8 mouse cellular contexts compared by ENCODE assay signal in the genomic region with DNA sequence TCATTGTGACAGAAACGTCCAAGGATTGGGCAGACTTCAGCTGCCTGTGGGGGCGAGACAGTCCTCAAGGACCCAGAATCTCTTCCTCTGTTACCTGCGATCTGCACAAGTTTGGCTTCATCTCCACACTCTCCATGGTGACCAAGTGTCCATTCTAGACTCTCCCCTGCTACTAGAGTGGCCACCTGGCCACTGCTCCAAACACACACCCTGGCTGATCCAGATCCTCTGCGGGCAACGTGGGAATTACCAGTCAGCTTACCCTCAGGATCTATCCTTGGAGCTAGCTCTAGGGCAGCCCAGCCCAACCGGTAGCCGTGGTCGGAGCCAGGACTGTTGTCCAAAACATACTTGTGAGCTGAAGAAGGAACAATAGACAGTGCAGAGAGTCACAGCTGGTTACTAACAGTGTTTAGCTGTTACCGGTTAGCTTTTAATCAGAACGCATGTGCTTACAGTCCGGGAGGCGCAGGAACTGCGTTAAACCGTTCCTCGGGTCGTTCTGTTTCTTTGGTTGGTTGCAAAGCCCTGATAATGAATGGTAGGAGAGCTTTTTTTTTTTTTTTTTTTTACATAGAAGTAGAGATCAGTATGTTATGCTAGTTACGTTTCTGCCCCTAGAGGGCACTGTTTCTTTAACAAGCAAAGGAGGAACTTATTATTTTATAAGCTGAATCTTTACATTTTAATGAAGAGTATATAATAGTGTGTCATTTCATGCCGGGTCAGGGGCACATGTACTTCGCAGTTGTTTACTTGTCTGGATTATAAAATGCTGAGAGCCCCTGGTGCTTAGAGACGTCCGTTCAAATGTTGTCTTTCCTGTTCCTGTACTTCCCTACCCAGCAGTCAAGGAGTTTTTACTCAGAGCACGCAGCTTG. TPM values are rescaled to one million over a fixed set of nuclear protein-coding genes. Genes with fewer than 3 reads are reported as not detected.
DNase-seq lines count a peak whose midpoint lies in the region; ATAC-seq and TF ChIP-seq lines count a peak whose summit lies in the region.

No protein-coding gene starts in this region.

- H3K4me1 ChIP-seq in kidney, postnatal 0 days (replicated peaks; ENCODE audit: insufficient read depth, low read length) = no peaks in the 10 kb centered on the region
- H3K4me1 ChIP-seq in lung, embryonic 16.5 days (replicated peaks; ENCODE audit: control insufficient read depth, insufficient read depth, low read length) = peaks cover 3% of the 10 kb centered on the region; the same call in 1 of the 2 replicates

- peak; percentile 62 for TF ChIP-seq CTCF in kidney, postnatal 0 days (IDR thresholded peaks at IDR 0.05; ENCODE audit: low read depth)

- DNase-seq in adrenal gland, postnatal 14 days = peak; percentile 35
- no peak for DNase-seq in adrenal gland, postnatal 25 days
- peak; percentile 19 for DNase-seq in urinary bladder, postnatal 25 days (ENCODE audit: low spot score)
- DNase-seq in urinary bladder, postnatal 4 days (ENCODE audit: low spot score in 2 of 2) = no peak
- peak; percentile 72 for DNase-seq in forelimb bud, embryonic 11.5 days (ENCODE audit: low read depth, low spot score)
- peak; percentile 80 for DNase-seq in kidney, postnatal 0 days (ENCODE audit: low spot score)
- peak; percentile 74 for DNase-seq in splenic B cell, adult 2 months (ENCODE audit: low read depth, low spot score)

- H3K36me3 ChIP-seq in kidney, postnatal 0 days (ENCODE audit: insufficient read depth, low read length) = 0 out of 2 replicates have a peak, but pooled peaks cover 3% of the 10 kb centered on the region
- H3K36me3 ChIP-seq in lung, embryonic 16.5 days (ENCODE audit: control insufficient read depth, insufficient read depth, low read length) = no peaks in the 10 kb centered on the region; the same call in 1 of the 2 replicates
- no peaks in the 10 kb centered on the region; the same call in none of the 2 replicates for H3K36me3 ChIP-seq in splenic B cell, adult 2 months (ENCODE audit: control insufficient read depth, insufficient read depth, low read length, poor library complexity, severe bottlenecking)

- H3K27me3 ChIP-seq in kidney, postnatal 0 days (ENCODE audit: insufficient read depth, low read length) = no peaks in the 10 kb centered on the region
- no peaks in the 10 kb centered on the region for H3K27me3 ChIP-seq in lung, embryonic 16.5 days (ENCODE audit: control insufficient read depth, insufficient read depth, low read depth, low read length)
- no peaks in the 10 kb centered on the region for H3K27me3 ChIP-seq in splenic B cell, adult 2 months (ENCODE audit: control insufficient read depth, insufficient read depth, low read length, poor library complexity, severe bottlenecking)

- H3K4me2 ChIP-seq in kidney, postnatal 0 days (ENCODE audit: low read length) = no peak overlapping the region
- H3K4me2 ChIP-seq in lung, embryonic 16.5 days (ENCODE audit: low read depth, low read length) = peak overlapping the region; percentile 48

- no peak overlapping the region for H3K27ac ChIP-seq in kidney, postnatal 0 days
- no peak overlapping the region for H3K27ac ChIP-seq in lung, embryonic 16.5 days (ENCODE audit: low read length)

- no peak overlapping the region for H3K9ac ChIP-seq in kidney, postnatal 0 days (ENCODE audit: low read depth, low read length)
- H3K9ac ChIP-seq in lung, embryonic 16.5 days (ENCODE audit: low read length) = no peak overlapping the region

- H3K9me3 ChIP-seq in kidney, postnatal 0 days (replicated peaks; ENCODE audit: low read length) = no peaks in the 10 kb centered on the region
- H3K9me3 ChIP-seq in lung, embryonic 16.5 days (ENCODE audit: control insufficient read depth, low read length) = no peaks in the 10 kb centered on the region

- no peak overlapping the region for H3K4me3 ChIP-seq in kidney, postnatal 0 days (replicated peaks; ENCODE audit: low read depth, low read length)
- H3K4me3 ChIP-seq in lung, embryonic 16.5 days (ENCODE audit: low read length) = peak overlapping the region; percentile 32

- WGBS in kidney, postnatal 0 days = 38% methylated on average over 22 of the region's 22 CpGs
- 28% methylated on average over 22 of the region's 22 CpGs for WGBS in lung, embryonic 16.5 days

- no peak for ATAC-seq in kidney, postnatal 0 days (replicated peaks; ENCODE audit: low FRiP score, low read depth)
- peak; percentile 52; the same call in 1 of the 2 replicates for ATAC-seq in lung, embryonic 16.5 days (ENCODE audit: low read depth)

RNA-seq across cellular contexts. Expression of a gene that starts 52.0 kb away (rescaled TPM):
- 22.5 and 26.9 TPM in 2 replicates for total RNA-seq in adrenal gland, postnatal 14 days (2021)
- total RNA-seq in adrenal gland, postnatal 25 days (2021) = 15.7 and 21.4 TPM in 2 replicates
- 28.1 and 29.9 TPM in 2 replicates for polyA plus RNA-seq in kidney, postnatal 0 days (2015; fragmentation: Nextera tagmentation; extraction: Ambion mirVana)
- 13.2 and 13.7 TPM in 2 replicates for polyA plus RNA-seq in lung, embryonic 16.5 days (2015; fragmentation: Nextera tagmentation; extraction: Ambion mirVana)

Comparison
In these comparisons a context has a peak if more than half of its experiments do, and no peak if none do; other contexts are left out.
1. DNase-seq: peak in adrenal gland, postnatal 14 days (single experiment), urinary bladder, postnatal 25 days (single experiment), forelimb bud, embryonic 11.5 days (single experiment), kidney, postnatal 0 days (single experiment) and splenic B cell, adult 2 months (single experiment); none in adrenal gland, postnatal 25 days (single experiment) and urinary bladder, postnatal 4 days (0 of 2).